Mouse (Mus musculus): Measurements from ENCODE around the gene Akap8.
A peak's percentile ranks its signal among the peaks of the same experiment; 100 is the strongest.

The Akap8 gene

DNA sequence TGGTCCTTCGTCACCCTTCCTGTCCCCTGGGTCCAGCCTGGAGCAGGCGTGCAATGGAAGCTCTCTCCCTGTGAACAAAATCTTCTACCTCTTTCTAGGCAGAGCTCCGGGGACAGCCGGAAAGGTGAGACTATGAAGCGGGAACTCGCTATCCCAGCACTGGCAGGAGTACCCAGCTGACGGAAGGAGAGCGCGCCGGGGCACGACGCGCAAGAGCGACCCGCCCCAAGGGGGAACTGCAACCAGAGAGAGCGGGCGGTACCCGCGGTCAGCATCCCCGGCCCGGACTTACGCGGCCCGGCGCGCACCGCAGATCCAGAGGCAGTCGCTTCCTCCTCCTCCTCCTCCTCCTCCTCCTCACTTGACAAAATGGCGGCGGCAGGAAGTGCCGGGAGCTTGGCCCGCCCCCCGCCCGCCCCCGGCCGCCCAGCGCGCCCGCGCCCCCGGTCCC is 37.2 kb downstream of the Akap8 start:
- DNase-seq (ENCODE audit: low spot score in 2 of 2) = peak; percentile 71 to 73

GRCm38 (mm10) chr17:32283341-32283740 is 37.7 kb downstream of the Akap8 start:
- DNase-seq (ENCODE audit: low spot score in 2 of 2) = peak in 1 of 2 experiments; percentile 14

DNA sequence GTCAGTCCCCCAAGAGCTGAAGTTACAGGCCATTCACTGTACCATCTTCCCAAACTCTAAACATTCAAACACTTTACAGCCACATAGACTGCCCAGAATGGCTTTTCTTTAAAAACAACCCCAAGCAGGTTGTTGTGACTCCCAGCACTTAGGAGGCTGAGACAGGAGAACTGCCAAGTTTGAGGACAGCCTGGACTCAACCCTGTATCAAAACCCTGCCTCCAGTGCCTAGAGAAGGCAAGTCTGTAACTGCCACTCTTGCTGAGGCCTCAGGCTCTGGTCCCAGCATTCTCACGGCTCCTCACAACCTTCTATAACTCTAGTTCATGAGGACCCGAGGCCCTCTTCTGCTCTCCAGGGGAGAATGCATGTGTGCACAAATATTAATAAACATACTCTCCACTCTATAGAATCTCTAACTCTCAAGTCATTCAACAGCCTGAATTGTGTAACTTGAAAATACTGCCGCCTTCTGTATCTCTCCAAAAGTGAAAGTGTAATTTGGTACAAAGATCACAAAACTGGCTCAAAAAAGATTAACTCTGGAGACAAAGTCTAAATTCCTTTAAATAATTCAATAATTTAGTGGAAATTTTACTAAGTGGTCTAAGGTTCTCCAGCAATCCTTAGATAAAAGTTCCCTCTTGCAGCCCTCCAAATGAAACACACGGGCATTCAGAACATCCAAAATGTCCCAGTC is 39.3 kb downstream of the Akap8 start:
- DNase-seq (ENCODE audit: low spot score in 2 of 2) = no peak

DNA sequence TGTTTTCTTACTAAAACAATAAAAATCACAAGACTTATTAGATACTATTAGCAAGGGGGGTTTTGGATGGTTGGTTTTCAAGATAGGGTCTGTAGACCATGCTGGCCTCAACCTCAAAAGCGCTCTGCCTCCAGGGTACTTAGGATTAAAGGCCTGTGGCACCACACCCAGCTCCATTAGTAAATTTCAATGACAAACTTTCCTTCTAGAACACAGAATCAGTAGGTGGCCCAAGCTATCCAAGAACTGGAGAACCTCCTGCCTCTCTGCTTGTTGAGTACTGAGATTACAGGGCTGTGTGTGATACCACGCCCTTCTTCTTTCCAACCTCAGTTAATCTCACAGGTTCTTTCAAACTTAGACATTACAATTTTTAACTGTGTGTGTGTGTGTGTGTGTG is 39.9 kb downstream of the Akap8 start:
- no peak for DNase-seq (ENCODE audit: low spot score in 2 of 2)

DNA sequence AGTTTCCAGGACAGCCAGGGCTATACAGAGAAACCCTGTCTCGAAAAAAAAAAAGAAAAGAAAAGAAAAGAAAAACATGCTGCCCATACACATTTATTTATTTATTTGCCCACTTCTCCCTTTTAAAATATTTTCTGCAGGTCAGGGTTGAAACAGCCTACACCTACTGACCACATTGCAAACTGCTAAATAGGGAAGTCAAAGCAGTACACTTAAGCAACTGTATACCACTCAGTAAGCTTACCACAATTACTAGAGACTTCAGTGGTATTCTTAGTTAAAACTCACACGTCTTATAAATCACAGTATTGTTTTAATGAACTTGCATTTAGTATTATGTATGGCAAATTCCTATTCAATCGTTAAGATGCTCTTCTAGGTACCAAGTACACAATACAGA is 40.5 kb downstream of the Akap8 start:
- no peak for DNase-seq (ENCODE audit: low spot score in 2 of 2)

GRCm38 (mm10) chr17:32277201-32277600 is 43.8 kb downstream of the Akap8 start:
- no peak for DNase-seq (ENCODE audit: low spot score in 2 of 2)

GRCm38 (mm10) chr17:32275568-32275967 is 45.5 kb downstream of the Akap8 start:
- DNase-seq (ENCODE audit: low spot score in 2 of 2) = no peak

- no peak for DNase-seq (ENCODE audit: low spot score in 2 of 2)
Observed at GRCm38 (mm10) chr17:32269151-32269550, 51.9 kb downstream of the Akap8 start.

DNA sequence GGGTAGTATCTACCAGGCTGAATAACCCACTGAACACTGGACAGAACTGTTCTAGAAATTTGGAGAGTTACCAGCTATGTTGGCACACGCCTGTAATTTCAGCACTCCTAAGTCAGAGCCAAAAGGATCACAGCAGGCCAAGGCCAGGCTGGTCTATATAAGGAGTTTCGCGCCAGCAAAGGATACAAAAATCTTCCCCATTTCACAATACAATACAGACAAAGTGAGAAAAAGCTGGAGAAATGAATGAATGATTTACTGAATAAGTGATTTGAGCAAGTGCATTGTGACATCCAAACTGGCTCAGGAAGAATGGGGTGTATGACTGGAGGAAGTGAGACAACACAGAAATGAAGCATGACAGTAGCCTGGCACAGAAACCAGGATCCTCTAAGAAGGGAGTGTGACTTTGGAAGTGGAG is 52.5 kb downstream of the Akap8 start:
- no peak for DNase-seq (ENCODE audit: low spot score in 2 of 2)

- no peak for DNase-seq (ENCODE audit: low spot score in 2 of 2)
Observed at GRCm38 (mm10) chr17:32268096-32268495, 52.9 kb downstream of the Akap8 start.

DNA sequence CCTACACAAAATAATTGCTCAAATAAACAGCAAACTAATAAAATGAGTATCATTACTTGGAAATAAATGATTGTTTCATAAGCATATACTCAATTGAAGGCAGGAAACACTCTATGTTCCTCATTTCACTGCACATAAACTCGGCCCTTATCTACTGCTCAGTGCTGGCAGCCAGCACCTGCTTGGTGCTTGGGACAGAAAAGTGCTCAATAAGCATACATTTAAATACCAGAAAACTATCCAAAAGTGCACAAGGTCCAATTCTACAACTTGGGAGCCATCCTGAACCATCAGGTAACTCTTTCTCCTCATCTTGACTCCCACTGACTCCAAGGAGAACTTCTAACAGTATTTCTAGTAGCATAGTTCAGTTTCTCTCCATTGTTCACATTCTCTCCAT is 53.4 kb downstream of the Akap8 start:
- no peak for DNase-seq (ENCODE audit: low spot score in 2 of 2)

- no peak for DNase-seq (ENCODE audit: low spot score in 2 of 2)
Observed at GRCm38 (mm10) chr17:32263672-32264071, 57.4 kb downstream of the Akap8 start.

GRCm38 (mm10) chr17:32262831-32263559 is 58.0 kb downstream of the Akap8 start:
- no peak for DNase-seq (ENCODE audit: low spot score in 2 of 2)

DNA sequence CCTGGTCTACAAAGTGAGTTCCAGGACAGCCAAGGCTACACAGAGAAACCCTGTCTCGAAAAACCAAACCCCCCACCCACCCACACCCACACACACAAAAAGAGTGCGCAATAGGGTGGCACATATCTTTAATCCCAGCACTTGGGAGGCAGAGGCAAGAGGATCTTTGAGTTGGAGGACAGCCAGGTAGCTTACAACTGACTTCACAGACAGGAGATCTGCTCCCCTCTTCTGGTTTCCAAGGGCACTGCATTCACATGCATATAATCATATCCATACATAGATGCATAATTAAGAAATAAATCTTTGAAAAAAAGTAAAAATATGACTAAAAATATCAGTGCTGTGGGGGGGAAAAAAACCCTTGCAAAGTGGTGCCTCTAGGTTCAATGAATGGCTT is 62.2 kb downstream of the Akap8 start:
- no peak for DNase-seq (ENCODE audit: low spot score in 2 of 2)

DNA sequence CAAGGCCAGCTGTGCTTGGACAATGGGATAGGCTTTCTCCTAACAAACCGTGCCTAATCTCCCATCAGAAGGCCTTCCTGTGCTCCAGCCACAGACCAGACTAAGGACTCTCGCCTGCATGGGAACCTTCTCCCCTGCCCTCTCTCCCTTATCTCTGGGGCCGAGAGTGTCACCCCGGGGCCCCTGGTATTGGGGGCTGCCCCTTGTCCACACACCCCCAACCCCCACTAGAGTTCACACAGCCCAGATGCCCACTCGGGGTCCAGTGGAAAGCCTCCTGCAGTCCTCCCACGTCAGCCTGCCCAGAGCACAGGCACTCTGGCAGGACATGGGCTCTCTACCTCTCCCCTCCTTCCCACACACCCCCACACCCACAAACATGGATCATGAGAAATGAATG is 63.1 kb downstream of the Akap8 start:
- no peak for DNase-seq (ENCODE audit: low spot score in 2 of 2)

- no peak for DNase-seq (ENCODE audit: low spot score in 2 of 2)
Observed at GRCm38 (mm10) chr17:32257452-32257851, 63.6 kb downstream of the Akap8 start.

GRCm38 (mm10) chr17:32256896-32257295 is 64.1 kb downstream of the Akap8 start:
- DNase-seq (ENCODE audit: low spot score in 2 of 2) = no peak
